Mouse (Mus musculus): ENCODE measurements around the gene Ska2.

The Ska2 gene

GRCm38 (mm10) chr11:87108755-87109518 lies at the start of gene Ska2:
TSS of gene Ska2 (plus strand) at chr11:87109234.
- peak; percentile 98 for DNase-seq (ENCODE audit: low spot score)

GRCm38 (mm10) chr11:87060410-87060809 lies 48.6 kb upstream of the Ska2 start:
- DNase-seq (ENCODE audit: low spot score): no peak

- DNase-seq (ENCODE audit: low spot score): no peak
These were observed 46.9 kb upstream of the Ska2 start for GRCm38 (mm10) chr11:87062087-87062486.

DNA sequence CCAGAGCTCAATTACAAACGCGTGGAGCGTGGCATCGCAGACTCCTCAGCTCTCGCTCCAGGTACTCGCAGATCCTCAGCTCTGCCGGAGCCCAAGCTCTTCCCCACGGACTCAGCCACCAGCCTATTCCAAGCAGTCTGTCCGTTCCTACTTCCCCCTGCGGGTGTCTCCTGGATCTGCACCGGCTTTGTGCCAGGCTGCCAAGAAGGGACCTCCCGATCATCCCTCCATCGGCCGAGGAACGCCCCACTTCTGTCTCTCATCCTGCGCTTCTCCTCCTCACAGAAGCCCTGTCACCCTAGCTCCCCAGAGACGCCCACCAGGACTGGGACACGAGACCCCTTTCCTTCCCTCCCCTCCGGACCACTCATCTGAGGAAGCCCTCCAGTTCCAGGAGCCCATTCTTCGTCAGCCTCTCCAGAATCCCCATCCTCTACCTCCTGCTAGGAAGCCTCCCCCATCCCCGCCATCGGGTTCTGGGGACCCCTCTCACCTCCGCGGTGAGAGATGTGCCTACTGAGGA lies 35.6 kb upstream of the Ska2 start:
- DNase-seq (ENCODE audit: low spot score): peak; percentile 74

- DNase-seq (ENCODE audit: low spot score): peak; percentile 88
These were observed 35.1 kb upstream of the Ska2 start, which contains the start of gene Gdpd1 for GRCm38 (mm10) chr11:87073866-87074440. TSS of gene Gdpd1 (minus strand) at chr11:87074062.

- DNase-seq (ENCODE audit: low spot score): no peak
These were observed 25.3 kb upstream of the Ska2 start for GRCm38 (mm10) chr11:87083712-87084111.

GRCm38 (mm10) chr11:87085461-87085860 lies 23.6 kb upstream of the Ska2 start:
- DNase-seq (ENCODE audit: low spot score): no peak

- peak; percentile 81 for DNase-seq (ENCODE audit: low spot score)
These were observed 22.6 kb upstream of the Ska2 start, which contains the start of gene Smg8 for GRCm38 (mm10) chr11:87086290-87086984. TSS of gene Smg8 (minus strand) at chr11:87086774.

DNA sequence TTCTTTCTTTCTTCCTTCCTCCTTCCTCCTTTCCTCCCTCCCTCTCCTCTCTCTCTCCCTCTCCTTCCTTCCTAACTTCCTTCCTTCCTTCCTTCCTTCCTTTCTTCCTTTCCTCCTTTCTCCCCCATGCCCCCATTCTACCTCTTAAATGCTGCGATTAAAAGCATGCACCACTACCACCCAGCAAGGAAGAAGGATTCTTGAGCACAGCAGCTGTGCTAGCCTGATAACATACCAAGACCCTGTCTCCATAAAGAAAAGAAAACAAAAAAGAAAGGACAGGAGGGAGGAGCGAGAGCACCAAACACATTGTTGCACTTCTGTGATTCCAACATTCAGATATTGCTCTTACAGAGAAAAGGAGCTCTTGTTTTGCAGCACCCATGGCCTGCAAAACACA lies 21.9 kb upstream of the Ska2 start:
- no peak for DNase-seq (ENCODE audit: low spot score)

- no peak for DNase-seq (ENCODE audit: low spot score)
These were observed 652 bp upstream of the Ska2 start, which contains the start of gene Prr11 for GRCm38 (mm10) chr11:87108409-87108754. TSS of gene Prr11 (minus strand) at chr11:87108708.

DNA sequence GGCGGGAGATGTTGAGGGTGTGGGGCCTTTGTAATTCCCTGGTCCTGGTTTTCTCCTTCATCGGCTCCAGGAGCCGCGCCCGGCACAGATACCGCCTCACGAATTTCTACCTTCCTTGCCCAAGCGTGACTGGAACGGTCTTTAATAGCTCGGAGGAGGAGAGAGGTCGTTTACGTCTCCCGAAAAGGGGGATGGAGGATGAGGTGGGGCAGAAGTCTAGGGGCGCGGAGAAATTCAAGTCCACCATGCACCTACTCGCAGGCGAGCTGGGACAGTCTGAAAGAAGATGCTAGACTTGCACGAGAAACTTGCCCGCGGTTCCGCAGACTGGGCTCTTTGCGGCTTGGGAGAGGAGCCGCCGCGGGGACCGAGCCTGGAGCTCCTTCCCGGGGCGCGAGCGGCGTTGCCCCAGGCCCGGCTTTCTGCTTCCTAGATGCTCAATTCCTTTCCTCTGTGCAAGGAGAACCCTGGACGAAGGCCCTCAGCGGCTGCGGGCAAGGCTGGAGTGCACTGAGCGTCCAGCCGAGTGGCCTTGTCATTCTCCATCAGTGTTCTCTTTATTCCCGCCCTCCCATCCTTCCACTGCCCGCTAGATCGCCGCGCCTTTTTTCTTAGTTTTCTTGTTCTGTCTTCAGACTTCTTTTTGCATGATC lies 611 bp downstream of the Ska2 start:
- no peak for DNase-seq (ENCODE audit: low spot score)

DNA sequence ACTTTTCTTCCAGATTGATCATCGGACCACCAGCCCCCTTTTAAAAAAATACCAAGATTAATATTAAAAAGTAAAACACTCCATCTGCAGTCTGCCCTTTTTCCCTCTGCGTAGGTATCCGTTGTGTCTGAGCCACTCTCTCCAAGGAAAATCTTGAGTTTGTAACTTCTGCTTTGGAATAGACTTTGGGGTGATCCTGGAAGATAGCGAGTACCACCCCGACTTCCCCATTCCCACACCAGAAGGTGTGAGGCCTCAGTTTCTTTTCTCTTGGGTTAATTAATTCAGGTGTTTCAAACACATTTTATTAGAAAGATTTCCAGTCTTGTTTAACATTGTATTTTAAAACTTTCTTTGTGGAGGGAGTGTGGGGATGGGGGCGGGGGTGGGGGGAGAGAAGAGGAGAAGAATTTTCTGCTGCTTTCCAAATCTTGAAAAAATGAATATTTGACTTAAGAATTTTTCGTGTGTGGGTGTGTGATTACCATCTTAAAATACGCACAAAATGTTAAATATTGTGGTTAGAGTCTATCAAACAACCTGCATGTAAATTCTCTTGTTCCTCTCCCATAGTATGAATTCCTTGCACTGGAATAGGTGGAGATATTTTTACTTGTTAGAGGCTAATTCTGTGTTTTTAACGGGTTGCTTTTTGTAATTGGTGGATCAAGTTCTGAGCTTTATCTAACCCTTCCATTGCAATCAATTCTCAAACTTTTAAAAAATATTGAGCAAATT lies 1.3 kb downstream of the Ska2 start:
- DNase-seq (ENCODE audit: low spot score): no peak

DNA sequence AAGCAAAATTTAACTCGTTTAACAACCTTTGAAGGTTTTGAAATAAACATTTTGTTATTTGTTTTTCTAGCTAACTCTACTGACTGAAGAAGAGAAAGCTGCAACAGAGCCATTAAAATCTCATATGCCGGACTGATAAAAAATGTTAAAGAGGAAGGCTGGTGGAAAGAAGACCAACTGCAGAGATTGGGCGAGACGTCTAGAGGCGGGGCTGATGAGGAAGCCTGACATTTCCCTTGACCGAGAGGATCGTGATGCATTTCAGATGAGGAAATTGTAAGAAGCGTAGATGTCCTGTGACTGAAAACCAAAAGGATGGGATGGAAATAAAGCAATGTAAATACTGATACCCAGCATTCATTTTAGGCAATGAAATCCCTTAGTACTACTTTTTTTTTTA lies 12.8 kb downstream of the Ska2 start:
- no peak for DNase-seq (ENCODE audit: low spot score)

- DNase-seq (ENCODE audit: low spot score): no peak
These were observed 16.5 kb downstream of the Ska2 start for GRCm38 (mm10) chr11:87125562-87125961.

- DNase-seq (ENCODE audit: low spot score): no peak
These were observed 17.3 kb downstream of the Ska2 start for GRCm38 (mm10) chr11:87126281-87126823.

DNA sequence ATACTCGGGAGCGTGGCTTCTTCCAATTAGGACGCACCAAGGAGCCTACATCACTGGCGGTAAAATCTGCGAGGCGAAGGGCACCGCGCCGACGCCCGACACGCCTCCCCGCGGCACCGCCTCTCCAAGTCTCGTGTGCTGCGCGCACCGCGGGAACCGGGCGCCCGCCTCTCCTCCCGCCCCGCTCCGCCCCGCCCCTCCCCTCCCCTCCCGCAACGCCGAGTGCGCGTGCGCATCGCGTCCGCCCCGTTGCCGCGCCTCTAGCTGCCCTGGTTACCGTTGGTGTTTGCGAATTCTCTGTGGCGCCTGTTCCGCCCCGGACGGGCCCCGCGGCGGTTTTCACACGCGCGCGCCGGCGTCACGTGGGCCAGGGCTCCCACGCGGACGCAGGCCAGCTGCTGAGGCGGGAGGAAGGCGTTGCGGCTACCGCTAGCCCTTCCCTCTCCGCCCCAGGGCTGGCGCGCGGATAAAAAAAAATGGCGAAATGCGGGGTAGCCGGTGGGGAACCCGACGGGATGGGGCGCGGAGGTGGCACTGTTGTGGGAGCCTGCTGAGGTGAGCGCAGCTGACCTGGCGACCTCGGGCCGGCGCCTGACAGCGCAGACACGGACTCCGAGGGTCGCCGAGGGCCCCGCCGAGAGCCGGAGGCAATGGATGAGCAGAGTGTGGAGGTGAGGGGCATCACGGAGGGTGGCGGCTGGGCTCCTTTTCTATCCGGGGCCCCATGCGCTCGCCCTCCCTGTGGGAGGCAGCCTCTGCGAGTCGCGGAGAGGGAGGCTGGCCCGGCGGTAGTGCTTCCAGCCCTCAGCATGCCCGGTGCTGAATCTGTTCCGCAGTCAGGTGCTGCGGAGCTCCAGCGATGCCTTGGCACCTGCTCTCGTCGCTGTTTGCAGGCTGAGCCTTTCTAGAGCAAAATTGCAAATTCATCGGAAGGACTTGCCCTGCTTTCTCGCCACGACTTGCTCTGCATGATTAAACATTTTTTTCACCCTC lies 18.1 kb downstream of the Ska2 start, which contains the start of gene Trim37:
TSS of gene Trim37 (plus strand) at position 254 of the 993 bp plus-strand sequence.
- DNase-seq (ENCODE audit: low spot score): peak; percentile 87

GRCm38 (mm10) chr11:87136233-87136632 lies 27.2 kb downstream of the Ska2 start:
- peak; percentile 12 for DNase-seq (ENCODE audit: low spot score)

- DNase-seq (ENCODE audit: low spot score): no peak
These were observed 49.0 kb downstream of the Ska2 start for GRCm38 (mm10) chr11:87158012-87158411.

GRCm38 (mm10) chr11:87162687-87163086 lies 53.7 kb downstream of the Ska2 start:
- no peak for DNase-seq (ENCODE audit: low spot score)

DNA sequence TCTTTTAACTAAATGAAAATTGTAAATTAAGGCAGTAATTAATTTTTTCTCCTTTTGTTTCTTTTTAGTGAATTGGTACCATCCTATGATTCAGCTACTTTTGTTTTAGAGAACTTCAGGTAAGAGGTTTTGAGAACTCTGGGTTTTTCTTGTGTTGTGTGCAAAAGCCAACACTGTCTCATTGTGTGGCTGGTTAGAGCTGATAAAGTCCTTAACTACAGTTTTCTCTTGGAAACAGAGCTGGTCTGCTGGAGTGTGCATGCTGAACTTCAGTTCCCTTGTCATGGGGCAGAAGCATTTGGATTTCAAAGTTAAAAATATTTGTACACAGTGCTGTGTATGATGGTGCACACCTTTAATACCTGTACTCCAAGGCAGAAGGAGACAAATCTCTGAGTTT lies 54.7 kb downstream of the Ska2 start:
- no peak for DNase-seq (ENCODE audit: low spot score)

Measured in layer of hippocampus, adult 11-12 months (tissue).